Mouse (Mus musculus): Measurements from ENCODE around the gene Fam19a5. TPM values are rescaled to one million over a fixed set of nuclear protein-coding genes. Genes with fewer than 3 reads are reported as not detected.

The Fam19a5 gene
- polyA plus RNA-seq, 1 experiment from 2014 or later, result 7.4 TPM

- H3K27ac ChIP-seq (replicated peaks), result no peak overlapping the region
- H3K9me3 ChIP-seq, result no peaks in the 10 kb centered on the region
- H3K4me2 ChIP-seq (replicated peaks), result no peak overlapping the region
- H3K4me1 ChIP-seq, result no peaks in the 10 kb centered on the region
- H3K27me3 ChIP-seq, result no peaks in the 10 kb centered on the region
- H3K4me3 ChIP-seq, result no peak overlapping the region
- H3K9ac ChIP-seq (replicated peaks), result no peak overlapping the region
- no peaks in the 10 kb centered on the region for H3K36me3 ChIP-seq
- ATAC-seq (ENCODE audit: low FRiP score, low read depth), result no peak
- WGBS, result 88% methylated on average over 3 of the region's 3 CpGs
Observed at GRCm38 (mm10) chr15:87793661-87794060, 249.6 kb downstream of the Fam19a5 start.

- no peak overlapping the region for H3K27ac ChIP-seq (replicated peaks)
- no peaks in the 10 kb centered on the region for H3K27me3 ChIP-seq
- no peak overlapping the region for H3K4me3 ChIP-seq
- no peak overlapping the region for H3K4me2 ChIP-seq (replicated peaks)
- no peak for ATAC-seq (ENCODE audit: low FRiP score, low read depth)
- 78% methylated on average over 3 of the region's 3 CpGs for WGBS
- no peaks in the 10 kb centered on the region for H3K36me3 ChIP-seq
- no peaks in the 10 kb centered on the region for H3K4me1 ChIP-seq
- no peak overlapping the region for H3K9ac ChIP-seq (replicated peaks)
- no peaks in the 10 kb centered on the region for H3K9me3 ChIP-seq
Observed at GRCm38 (mm10) chr15:87796571-87796970, 252.5 kb downstream of the Fam19a5 start.

Small RNAs within 50 kb of the gene (microRNA-seq; reads per million reads assigned to microRNA genes)
- gene Mir6393, result not detected
